Mouse (Mus musculus) liver, adult 10 weeks (tissue): ENCODE measurements around the gene Pcnx2. TPM values are rescaled to one million over a fixed set of nuclear protein-coding genes. Genes with fewer than 3 reads are reported as not detected.

Source experiments
- polyA plus RNA-seq: library from polyadenylated mRNA; stranded (reverse); fragments of 350-450 nt; fragmentation: Illumina TruSeq; extraction: RNeasy Lipid Tissue Mini Kit (QIAGEN cat#74804); gene quantifications from one replicate; pipeline ENCODE4 v1.2.3, GENCODE M21; 2014; ENCODE audit warnings: low read depth, low replicate concordance

The Pcnx2 gene
- polyA plus RNA-seq, result not detected

DNA sequence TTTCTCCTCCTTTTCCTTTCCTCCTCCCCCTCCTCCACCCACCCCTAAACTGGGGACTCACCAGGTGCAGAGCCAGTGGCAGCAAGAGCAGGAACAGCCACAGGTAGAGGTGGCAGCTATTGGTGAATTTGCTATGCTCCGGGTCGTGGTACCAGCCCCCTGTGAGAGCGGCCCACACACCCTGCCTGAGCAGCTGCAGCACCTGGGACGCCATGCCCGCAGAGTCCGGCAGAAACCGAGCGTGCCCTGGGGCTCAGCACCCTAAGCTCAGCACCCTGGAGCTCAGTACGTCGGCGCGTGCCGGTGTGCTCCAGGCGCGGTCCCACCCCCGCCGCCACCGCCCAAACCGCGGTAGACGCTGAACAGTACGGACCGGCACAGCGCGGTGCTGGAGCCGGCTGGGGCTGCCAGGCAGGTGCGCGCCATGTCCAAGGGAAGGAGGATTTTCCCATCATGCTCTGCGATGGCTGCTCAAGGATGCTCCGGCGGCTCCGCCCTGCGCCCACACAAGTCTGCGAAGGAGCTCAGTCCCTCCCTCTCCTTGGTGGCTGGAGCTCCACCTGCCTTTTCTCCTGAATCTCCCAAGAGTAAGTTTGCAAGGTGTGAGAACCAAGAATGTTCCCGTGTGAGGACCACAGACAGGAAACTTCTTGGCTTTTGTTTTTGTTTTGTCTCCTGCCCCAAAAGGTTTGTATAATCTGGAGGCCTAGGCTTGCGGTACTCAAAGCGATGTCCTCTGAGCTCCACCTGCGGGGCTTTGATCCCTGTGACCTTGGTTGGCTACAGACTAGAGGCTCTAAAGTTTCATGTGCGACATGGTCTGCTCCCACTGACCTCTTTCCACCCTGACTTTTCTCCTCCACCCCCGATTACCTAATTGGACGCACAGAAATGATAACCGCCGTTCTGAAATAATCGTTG lies at the start of gene Pcnx2:
Pcnx2 (minus strand) TSS at position 450 of the 921 bp plus-strand sequence.

GRCm38 (mm10) chr8:125910365-125911228 lies 12.5 kb upstream of the Pcnx2 start, which contains the start of gene Map3k21:
Gene Map3k21, plus strand, starts transcription at chr8:125910450.

GRCm38 (mm10) chr8:125729746-125730145 lies 168.4 kb downstream of the Pcnx2 start, which contains the start of gene Ntpcr:
Gene Ntpcr, plus strand, starts transcription at chr8:125729963.

Other genes starting within 250 kb of the Pcnx2 start
- 0.74 TPM for gene Map10, start 228.5 kb downstream of the Pcnx2 start, polyA plus RNA-seq
- gene Ntpcr, start 168.4 kb downstream of the Pcnx2 start, polyA plus RNA-seq, result 4.9 TPM
- 2.1 TPM for gene Map3k21, start 12.1 kb upstream of the Pcnx2 start, polyA plus RNA-seq
- gene Kcnk1, start 96.9 kb upstream of the Pcnx2 start, polyA plus RNA-seq, result 0.56 TPM